Mouse (Mus musculus): ENCODE measurements at regions not wholly inside any gene's neighbourhood (a gene's known extent, or its start where the extent isn't known, plus 50 kb on each side); places are given as distances from the start of the nearest gene placed in this dataset.

- no peaks in the 10 kb centered on the region for H3K9me3 ChIP-seq (ENCODE audit: control insufficient read depth, low read length)
- no peaks in the 10 kb centered on the region for H3K27me3 ChIP-seq (replicated peaks; ENCODE audit: control insufficient read depth, insufficient read depth, low read length)
- no peaks in the 10 kb centered on the region for H3K36me3 ChIP-seq (ENCODE audit: control insufficient read depth, insufficient read depth, low read length)
- no peaks in the 10 kb centered on the region for H3K4me1 ChIP-seq (ENCODE audit: control insufficient read depth, insufficient read depth, low read depth, low read length)
- H3K4me2 ChIP-seq (ENCODE audit: low read length), result no peak overlapping the region
- H3K4me3 ChIP-seq (ENCODE audit: low read length), result no peak overlapping the region
- H3K9ac ChIP-seq (ENCODE audit: low read depth, low read length), result no peak overlapping the region
- 90% methylated on average over 5 of the region's 5 CpGs for WGBS
- no peak for ATAC-seq
- H3K27ac ChIP-seq (ENCODE audit: low read depth, low read length), result no peak overlapping the region
Observed at GRCm38 (mm10) chr12:12882931-12883553, 58.7 kb downstream of the Mycn start.

DNA sequence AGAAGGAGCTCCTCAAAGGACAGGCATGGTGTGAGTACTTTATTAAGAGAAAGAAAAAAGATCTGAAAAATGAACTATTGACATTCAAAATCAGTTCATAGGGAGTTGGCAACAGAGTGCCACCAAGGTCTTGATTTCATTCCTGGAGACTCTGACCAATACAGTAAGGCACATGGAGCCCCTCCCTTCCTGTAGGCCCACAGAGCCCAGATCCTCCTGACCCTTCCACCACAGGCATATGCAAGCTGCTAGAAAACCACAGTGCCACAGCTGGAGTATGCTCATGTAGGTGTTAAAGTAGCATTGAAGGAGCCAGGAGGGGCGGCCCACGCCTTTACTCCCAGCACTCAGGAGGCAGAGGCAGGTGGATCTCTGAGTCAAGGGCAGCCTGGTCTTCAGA is 63.7 kb downstream of the Mycn start:
- H3K27ac ChIP-seq (ENCODE audit: low read depth, low read length), result no peak overlapping the region
- peak; percentile 7; the same call in 1 of the 2 replicates for ATAC-seq
- H3K4me2 ChIP-seq (ENCODE audit: low read length), result no peak overlapping the region
- WGBS, result 93% methylated on average over 2 of the region's 2 CpGs
- H3K4me1 ChIP-seq (ENCODE audit: control insufficient read depth, insufficient read depth, low read depth, low read length), result peaks cover 4% of the 10 kb centered on the region; the same call in 1 of the 2 replicates
- H3K9ac ChIP-seq (ENCODE audit: low read depth, low read length), result no peak overlapping the region
- H3K4me3 ChIP-seq (ENCODE audit: low read length), result no peak overlapping the region
- no peaks in the 10 kb centered on the region for H3K9me3 ChIP-seq (ENCODE audit: control insufficient read depth, low read length)
- H3K36me3 ChIP-seq (ENCODE audit: control insufficient read depth, insufficient read depth, low read length), result no peaks in the 10 kb centered on the region
- H3K27me3 ChIP-seq (replicated peaks; ENCODE audit: control insufficient read depth, insufficient read depth, low read length), result no peaks in the 10 kb centered on the region

GRCm38 (mm10) chr12:12877539-12877938 is 64.2 kb downstream of the Mycn start:
- H3K27me3 ChIP-seq (replicated peaks; ENCODE audit: control insufficient read depth, insufficient read depth, low read length), result no peaks in the 10 kb centered on the region
- no peaks in the 10 kb centered on the region for H3K9me3 ChIP-seq (ENCODE audit: control insufficient read depth, low read length)
- no peak overlapping the region for H3K9ac ChIP-seq (ENCODE audit: low read depth, low read length)
- no peak overlapping the region for H3K4me2 ChIP-seq (ENCODE audit: low read length)
- H3K4me1 ChIP-seq (ENCODE audit: control insufficient read depth, insufficient read depth, low read depth, low read length), result peaks cover 4% of the 10 kb centered on the region; the same call in 1 of the 2 replicates
- 14% methylated on average over 5 of the region's 5 CpGs for WGBS
- ATAC-seq, result peak; percentile 86
- H3K27ac ChIP-seq (ENCODE audit: low read depth, low read length), result peak overlapping the region; percentile 57
- H3K36me3 ChIP-seq (ENCODE audit: control insufficient read depth, insufficient read depth, low read length), result no peaks in the 10 kb centered on the region
- H3K4me3 ChIP-seq (ENCODE audit: low read length), result no peak overlapping the region

- H3K9me3 ChIP-seq (ENCODE audit: control insufficient read depth, low read length), result no peaks in the 10 kb centered on the region
- H3K27me3 ChIP-seq (replicated peaks; ENCODE audit: control insufficient read depth, insufficient read depth, low read length), result no peaks in the 10 kb centered on the region
- H3K9ac ChIP-seq (ENCODE audit: low read depth, low read length), result no peak overlapping the region
- no peak overlapping the region; the same call in 1 of the 2 replicates for H3K27ac ChIP-seq (ENCODE audit: low read depth, low read length)
- H3K4me2 ChIP-seq (ENCODE audit: low read length), result no peak overlapping the region
- H3K4me3 ChIP-seq (ENCODE audit: low read length), result no peak overlapping the region
- H3K4me1 ChIP-seq (ENCODE audit: control insufficient read depth, insufficient read depth, low read depth, low read length), result peaks cover 4% of the 10 kb centered on the region; the same call in 1 of the 2 replicates
- WGBS, result 51% methylated on average over 12 of the region's 12 CpGs
- ATAC-seq, result peak; percentile 49; the same call in 1 of the 2 replicates
- no peaks in the 10 kb centered on the region for H3K36me3 ChIP-seq (ENCODE audit: control insufficient read depth, insufficient read depth, low read length)
Observed at GRCm38 (mm10) chr12:12875976-12876745, 65.6 kb downstream of the Mycn start.

DNA sequence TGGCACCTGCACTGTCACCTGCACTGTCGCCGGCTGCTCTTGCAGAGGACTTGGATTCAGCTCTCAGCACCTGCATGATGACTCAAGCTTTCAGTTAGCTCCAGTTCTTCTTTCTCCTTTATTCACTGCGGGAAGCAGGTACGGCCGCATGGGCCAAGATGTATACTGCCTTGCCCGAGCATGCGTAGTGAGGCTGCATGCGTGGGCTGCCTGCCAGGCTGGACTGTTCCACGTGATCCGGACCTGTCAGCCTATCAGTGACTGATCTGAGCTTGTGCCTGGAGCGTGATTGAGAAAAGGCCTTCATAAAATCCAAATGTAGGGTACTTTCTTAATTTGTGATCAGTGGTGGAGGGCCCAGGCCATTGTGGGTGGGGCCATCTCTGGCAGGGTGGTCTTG is 68.2 kb downstream of the Mycn start:
- H3K4me3 ChIP-seq (ENCODE audit: low read length), result no peak overlapping the region
- no peaks in the 10 kb centered on the region for H3K9me3 ChIP-seq (ENCODE audit: control insufficient read depth, low read length)
- no peak overlapping the region for H3K27ac ChIP-seq (ENCODE audit: low read depth, low read length)
- peaks cover 4% of the 10 kb centered on the region; the same call in 1 of the 2 replicates for H3K4me1 ChIP-seq (ENCODE audit: control insufficient read depth, insufficient read depth, low read depth, low read length)
- H3K36me3 ChIP-seq (ENCODE audit: control insufficient read depth, insufficient read depth, low read length), result no peaks in the 10 kb centered on the region
- WGBS, result 86% methylated on average over 11 of the region's 11 CpGs
- H3K9ac ChIP-seq (ENCODE audit: low read depth, low read length), result no peak overlapping the region
- 0 out of 2 replicates have a peak, but pooled peaks have one; percentile 40 for ATAC-seq
- H3K27me3 ChIP-seq (replicated peaks; ENCODE audit: control insufficient read depth, insufficient read depth, low read length), result no peaks in the 10 kb centered on the region
- no peak overlapping the region for H3K4me2 ChIP-seq (ENCODE audit: low read length)

DNA sequence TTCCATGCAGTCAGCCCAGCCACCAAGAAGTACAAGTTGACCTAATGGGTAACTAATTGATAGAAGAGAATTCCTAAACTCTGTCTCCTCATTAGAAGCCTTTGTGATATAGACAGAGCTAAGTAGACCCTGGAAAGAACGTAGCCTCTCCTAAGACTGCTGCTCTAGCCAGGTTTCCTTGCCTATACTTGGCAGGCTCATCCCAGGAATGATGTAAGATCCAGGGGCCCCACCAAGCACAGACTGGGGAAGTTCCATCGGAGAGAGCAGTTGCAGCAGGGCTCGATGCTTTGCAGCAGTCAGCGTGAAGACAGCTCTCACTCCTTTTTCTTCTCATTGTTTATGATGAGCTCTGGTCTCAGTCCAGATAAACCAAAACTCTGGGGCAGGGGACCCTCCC is 68.7 kb downstream of the Mycn start:
- H3K4me1 ChIP-seq (ENCODE audit: control insufficient read depth, insufficient read depth, low read depth, low read length), result peaks cover 4% of the 10 kb centered on the region; the same call in 1 of the 2 replicates
- H3K9ac ChIP-seq (ENCODE audit: low read depth, low read length), result no peak overlapping the region
- H3K4me3 ChIP-seq (ENCODE audit: low read length), result no peak overlapping the region
- H3K27ac ChIP-seq (ENCODE audit: low read depth, low read length), result no peak overlapping the region
- no peaks in the 10 kb centered on the region for H3K27me3 ChIP-seq (replicated peaks; ENCODE audit: control insufficient read depth, insufficient read depth, low read length)
- no peak overlapping the region for H3K4me2 ChIP-seq (ENCODE audit: low read length)
- H3K9me3 ChIP-seq (ENCODE audit: control insufficient read depth, low read length), result no peaks in the 10 kb centered on the region
- no peak for ATAC-seq
- H3K36me3 ChIP-seq (ENCODE audit: control insufficient read depth, insufficient read depth, low read length), result no peaks in the 10 kb centered on the region
- 65% methylated on average over 4 of the region's 4 CpGs for WGBS

DNA sequence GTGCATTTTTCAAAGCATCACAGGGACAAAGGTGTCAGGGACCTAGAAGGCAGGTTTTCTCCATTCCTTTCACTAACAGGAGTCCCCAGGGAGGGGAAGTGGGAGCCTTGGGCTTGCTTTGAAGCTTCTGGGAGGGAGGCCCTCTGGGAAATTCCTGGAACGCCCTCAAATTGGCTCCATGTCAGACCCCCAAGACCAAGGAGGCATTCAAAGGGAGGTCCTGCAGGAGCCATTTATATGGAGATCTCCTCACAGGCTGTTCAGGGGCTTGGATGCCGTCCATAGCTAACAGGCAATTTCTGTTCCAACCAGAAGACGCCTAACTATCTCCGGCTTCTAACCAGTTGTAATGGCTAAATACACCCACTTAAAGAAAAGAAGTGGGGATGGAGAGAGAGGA is 70.4 kb downstream of the Mycn start:
- ATAC-seq, result peak; percentile 76
- WGBS, result 35% methylated on average over 4 of the region's 4 CpGs
- peaks cover 4% of the 10 kb centered on the region; the same call in 1 of the 2 replicates for H3K4me1 ChIP-seq (ENCODE audit: control insufficient read depth, insufficient read depth, low read depth, low read length)
- no peaks in the 10 kb centered on the region for H3K27me3 ChIP-seq (replicated peaks; ENCODE audit: control insufficient read depth, insufficient read depth, low read length)
- H3K36me3 ChIP-seq (ENCODE audit: control insufficient read depth, insufficient read depth, low read length), result no peaks in the 10 kb centered on the region
- H3K4me3 ChIP-seq (ENCODE audit: low read length), result no peak overlapping the region
- H3K4me2 ChIP-seq (ENCODE audit: low read length), result no peak overlapping the region
- no peaks in the 10 kb centered on the region for H3K9me3 ChIP-seq (ENCODE audit: control insufficient read depth, low read length)
- H3K27ac ChIP-seq (ENCODE audit: low read depth, low read length), result peak overlapping the region; percentile 14; the same call in 1 of the 2 replicates
- no peak overlapping the region for H3K9ac ChIP-seq (ENCODE audit: low read depth, low read length)

GRCm38 (mm10) chr12:12866590-12866989 is 75.1 kb downstream of the Mycn start:
- Histone ChIP-seq H3K36me3 (ENCODE audit: control insufficient read depth, insufficient read depth, low read length) (no peaks in the 10 kb centered on the region), H3K9ac (ENCODE audit: low read depth, low read length) (no peak overlapping the region), H3K27me3 (replicated peaks; ENCODE audit: control insufficient read depth, insufficient read depth, low read length) (no peaks in the 10 kb centered on the region), H3K4me3 (ENCODE audit: low read length) (no peak overlapping the region), H3K4me2 (ENCODE audit: low read length) (no peak overlapping the region), H3K27ac (ENCODE audit: low read depth, low read length) (no peak overlapping the region), H3K4me1 (ENCODE audit: control insufficient read depth, insufficient read depth, low read depth, low read length) (no peaks in the 10 kb centered on the region; the same call in 1 of the 2 replicates), H3K9me3 (ENCODE audit: control insufficient read depth, low read length) (no peaks in the 10 kb centered on the region)
- whole genome bisulfite sequencing, result 49% methylated on average over 10 of the region's 10 CpGs
- peak; percentile 68 for ATAC-seq

DNA sequence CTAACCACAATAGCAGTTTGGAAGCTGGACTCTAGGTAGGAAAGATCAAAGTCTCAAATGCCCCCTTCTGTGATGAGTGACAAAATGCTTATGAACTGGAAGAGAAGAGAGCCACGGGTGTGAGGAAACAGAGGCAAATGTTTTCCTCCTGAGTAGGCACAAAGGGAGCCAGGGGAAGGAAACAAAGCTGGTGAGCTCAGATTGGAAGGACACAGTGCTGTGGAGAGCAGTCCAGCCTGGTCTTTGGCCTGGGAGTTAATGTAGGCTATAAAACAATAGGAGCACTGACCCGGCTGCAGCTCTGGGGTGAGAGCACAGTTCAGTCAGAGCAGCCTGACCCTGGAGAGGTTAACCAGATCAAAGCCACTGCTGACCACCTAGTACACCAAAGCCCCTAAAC is 91.0 kb downstream of the Mycn start:
- H3K36me3 ChIP-seq (ENCODE audit: control insufficient read depth, insufficient read depth, low read length), result no peaks in the 10 kb centered on the region
- no peak for ATAC-seq
- H3K4me1 ChIP-seq (ENCODE audit: control insufficient read depth, insufficient read depth, low read depth, low read length), result no peaks in the 10 kb centered on the region
- no peaks in the 10 kb centered on the region for H3K9me3 ChIP-seq (ENCODE audit: control insufficient read depth, low read length)
- H3K27ac ChIP-seq (ENCODE audit: low read depth, low read length), result no peak overlapping the region
- H3K4me2 ChIP-seq (ENCODE audit: low read length), result no peak overlapping the region
- 8% methylated on average over 2 of the region's 2 CpGs for WGBS
- H3K27me3 ChIP-seq (replicated peaks; ENCODE audit: control insufficient read depth, insufficient read depth, low read length), result no peaks in the 10 kb centered on the region
- H3K4me3 ChIP-seq (ENCODE audit: low read length), result no peak overlapping the region
- H3K9ac ChIP-seq (ENCODE audit: low read depth, low read length), result no peak overlapping the region
